Mouse (Mus musculus) neutrophil, adult 83 days (primary cell): ENCODE results near the gene Tdrkh. TPM values are rescaled to one million over a fixed set of nuclear protein-coding genes. Genes with fewer than 3 reads are reported as not detected.

Source experiments
- total RNA-seq, 2 experiments: library from RNA; stranded (reverse); gene quantifications; one replicate each; pipeline ENCODE4 v1.2.4; 2023

Gene Tdrkh
- total RNA-seq: 1 to 10 TPM in 1 of 2 experiments, under 1 TPM in 1; 0.88 to 1.4 TPM

DNA sequence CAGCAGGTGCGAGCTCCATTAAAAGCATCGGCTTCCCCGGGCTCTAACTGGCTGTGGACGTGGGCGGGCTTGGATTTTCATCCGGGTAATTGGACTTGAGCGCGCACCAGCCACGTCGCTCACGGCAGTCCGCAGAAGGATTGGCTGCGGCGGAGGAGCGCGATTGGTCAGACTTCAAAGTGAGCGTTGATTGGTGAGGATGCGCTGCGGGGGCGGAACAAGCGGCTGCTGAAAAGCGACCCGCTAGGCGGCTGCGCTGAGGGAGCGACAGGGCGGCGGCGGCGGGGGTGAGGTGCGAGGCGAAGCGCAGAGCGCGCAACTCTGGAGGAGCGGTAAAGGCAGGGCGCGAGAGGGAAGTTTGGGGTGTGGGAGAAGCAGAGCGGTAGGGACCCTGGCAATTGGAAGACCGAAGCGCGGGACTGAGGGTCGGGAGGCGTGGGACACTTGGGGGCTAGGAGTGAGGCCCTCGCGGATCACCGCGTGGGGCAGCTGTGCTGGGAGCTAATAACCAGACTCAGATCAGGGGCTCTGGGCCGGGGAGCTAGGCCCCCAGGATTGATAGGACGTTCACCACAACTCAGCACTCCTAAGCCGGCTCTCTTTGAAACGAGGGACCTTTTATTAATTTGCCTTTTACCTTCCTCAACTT is at the start of gene Tdrkh:
TSS of gene Tdrkh (plus strand) at position 243 of the 649 bp plus-strand sequence.

GRCm38 (mm10) chr3:94372641-94373040 is 40.4 kb upstream of the Tdrkh start, which contains the start of gene Rorc:
Rorc (plus strand) TSS chr3:94372794.

GRCm38 (mm10) chr3:94398217-94398616 is 14.9 kb upstream of the Tdrkh start, which contains the start of gene Lingo4:
Lingo4 (plus strand) TSS chr3:94398517.

GRCm38 (mm10) chr3:94442951-94443596 is 30.0 kb downstream of the Tdrkh start, which contains the start of gene Mrpl9:
Mrpl9 (plus strand) TSS chr3:94443318.

DNA sequence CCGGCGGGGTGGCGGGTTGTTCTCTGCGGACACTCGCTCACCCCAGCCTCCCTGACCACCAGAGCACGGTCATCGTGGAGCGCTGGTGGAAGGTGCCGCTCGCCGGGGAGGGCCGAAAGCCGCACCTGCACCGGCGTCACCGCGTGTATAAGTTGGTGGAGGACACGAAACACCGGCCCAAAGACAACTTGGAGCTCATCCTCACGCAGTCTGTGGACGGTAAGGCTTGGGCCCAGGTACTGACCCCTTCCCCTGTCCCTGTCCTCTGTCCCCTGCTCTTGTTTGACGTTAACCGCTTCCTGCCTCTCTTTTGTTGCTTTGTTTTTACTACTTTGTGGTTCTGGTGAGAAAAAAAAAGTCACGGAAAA is 30.5 kb downstream of the Tdrkh start, which contains the start of gene Oaz3:
TSS of gene Oaz3 (minus strand) at position 319 of the 368 bp plus-strand sequence.

GRCm38 (mm10) chr3:94477981-94478422 is 64.9 kb downstream of the Tdrkh start, which contains the start of gene Celf3:
Celf3 (plus strand) TSS chr3:94478295.

DNA sequence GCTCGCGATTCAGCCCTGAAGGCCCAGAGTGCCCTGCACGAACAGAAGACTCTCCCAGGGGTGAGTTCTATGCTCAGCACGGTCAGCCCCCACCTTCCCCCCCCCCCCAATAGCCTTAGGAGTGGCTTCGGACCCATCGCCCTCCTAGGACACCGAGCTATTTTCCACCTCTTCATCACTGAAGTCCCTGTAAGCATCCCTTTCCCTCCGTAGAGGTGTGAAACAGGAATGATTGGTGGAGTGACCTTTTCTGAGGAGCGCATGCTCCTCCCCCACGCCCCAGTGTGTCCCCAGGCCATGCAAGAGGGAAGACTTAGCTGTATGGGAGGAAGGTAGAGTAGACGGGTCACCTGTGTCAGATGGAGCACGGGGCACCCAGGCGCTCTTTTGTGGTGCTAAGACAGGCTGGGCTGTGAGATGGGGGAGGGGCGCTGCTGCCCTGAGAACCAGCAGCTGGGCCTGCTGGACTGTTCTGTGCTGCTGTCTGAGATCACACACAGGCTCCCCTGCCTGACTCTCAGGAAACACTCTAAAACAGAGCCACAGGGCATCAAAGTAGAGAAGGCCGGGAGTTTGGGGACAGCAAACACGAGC is 67.3 kb downstream of the Tdrkh start, which contains the start of gene Riiad1:
TSS of gene Riiad1 (minus strand) at position 51 of the 594 bp plus-strand sequence.

Other genes starting within 250 kb of the Tdrkh start
- not detected for gene Gm10696, start 235.1 kb upstream of the Tdrkh start, total RNA-seq
- not detected for gene Gm5286, start 216.6 kb upstream of the Tdrkh start, total RNA-seq
- gene Gm4778, start 149.2 kb upstream of the Tdrkh start, total RNA-seq: not detected
- gene Them4, start 103.2 kb upstream of the Tdrkh start, total RNA-seq: 1 to 10 TPM in 1 of 2 experiments, under 1 TPM in 1; 0.90 to 1.2 TPM
- gene Them5, start 71.2 kb upstream of the Tdrkh start, total RNA-seq: not detected
- gene C2cd4d, start 50.8 kb upstream of the Tdrkh start, total RNA-seq: not detected
- not detected for gene Rorc, start 40.5 kb upstream of the Tdrkh start, total RNA-seq
- gene Lingo4, start 14.8 kb upstream of the Tdrkh start, total RNA-seq: not detected
- 10 to 100 TPM; 16.7 to 20.0 TPM for gene Mrpl9, start 30.0 kb downstream of the Tdrkh start, total RNA-seq
- gene Oaz3, start 30.6 kb downstream of the Tdrkh start, total RNA-seq: not detected
- not detected for gene Celf3, start 65.0 kb downstream of the Tdrkh start, total RNA-seq
- gene Riiad1, start 67.1 kb downstream of the Tdrkh start, total RNA-seq: 1 to 10 TPM in 1 of 2 experiments, not detected in 1; 2.6 TPM
- gene Snx27, start 169.4 kb downstream of the Tdrkh start, total RNA-seq: 10 to 100 TPM; 47.4 to 52.1 TPM
- gene Gm10972, start 229.8 kb downstream of the Tdrkh start, total RNA-seq: not detected
- gene Tuft1, start 245.6 kb downstream of the Tdrkh start, total RNA-seq: 1 to 10 TPM; 1.0 to 2.1 TPM